Mouse (Mus musculus): ENCODE measurements around the gene Zfp536.

Zfp536 gene

DNA sequence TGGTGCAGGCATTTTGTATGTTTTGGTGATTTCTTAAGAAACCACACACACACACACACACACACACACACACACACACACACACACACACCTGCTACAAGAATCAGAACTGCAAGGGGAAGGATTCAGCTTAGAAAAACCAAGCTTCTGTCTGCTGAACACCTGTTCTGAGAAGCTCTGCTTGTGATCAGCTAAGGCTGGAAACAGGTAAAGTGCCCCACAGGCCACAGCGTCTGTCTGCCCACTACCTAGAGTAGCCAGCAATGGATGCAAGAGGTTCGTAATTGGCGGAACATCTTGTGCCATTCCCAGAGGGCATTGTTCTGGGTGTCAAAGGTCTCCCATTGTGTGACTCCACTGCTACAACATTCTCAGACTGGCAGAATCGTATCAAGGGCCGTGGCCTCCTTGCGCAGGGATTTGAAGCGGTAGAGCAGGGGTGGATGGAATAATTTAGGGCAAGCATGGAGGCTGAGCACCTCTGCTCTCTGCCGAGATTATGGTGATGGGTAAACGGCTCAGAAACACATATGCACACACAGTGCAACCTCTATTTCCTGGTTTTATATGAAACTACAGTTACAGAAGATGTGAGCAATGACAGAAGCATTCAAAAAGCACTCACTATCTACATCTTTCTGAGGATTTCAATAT, 170.4 kb downstream of the Zfp536 start:
- no peak for DNase-seq

DNA sequence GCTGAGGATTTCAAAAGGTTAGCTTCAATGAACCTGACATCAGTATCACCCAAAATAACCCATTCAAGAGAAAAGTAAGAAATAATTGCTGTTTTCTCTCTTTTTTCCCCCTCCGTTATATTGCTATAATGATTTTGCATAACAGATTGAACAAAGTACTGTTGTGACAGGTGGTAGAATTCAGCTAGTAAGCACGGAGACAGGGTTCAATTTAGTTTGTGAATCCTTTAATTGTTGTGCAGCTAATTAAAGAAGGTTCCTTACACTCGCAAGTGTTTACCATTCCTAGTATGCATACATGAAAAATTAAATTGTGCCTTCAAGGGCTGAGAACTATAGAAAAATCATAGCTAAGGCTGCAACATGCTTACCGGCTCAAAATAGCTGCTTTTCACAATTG, 173.1 kb downstream of the Zfp536 start:
- no peak for DNase-seq

DNA sequence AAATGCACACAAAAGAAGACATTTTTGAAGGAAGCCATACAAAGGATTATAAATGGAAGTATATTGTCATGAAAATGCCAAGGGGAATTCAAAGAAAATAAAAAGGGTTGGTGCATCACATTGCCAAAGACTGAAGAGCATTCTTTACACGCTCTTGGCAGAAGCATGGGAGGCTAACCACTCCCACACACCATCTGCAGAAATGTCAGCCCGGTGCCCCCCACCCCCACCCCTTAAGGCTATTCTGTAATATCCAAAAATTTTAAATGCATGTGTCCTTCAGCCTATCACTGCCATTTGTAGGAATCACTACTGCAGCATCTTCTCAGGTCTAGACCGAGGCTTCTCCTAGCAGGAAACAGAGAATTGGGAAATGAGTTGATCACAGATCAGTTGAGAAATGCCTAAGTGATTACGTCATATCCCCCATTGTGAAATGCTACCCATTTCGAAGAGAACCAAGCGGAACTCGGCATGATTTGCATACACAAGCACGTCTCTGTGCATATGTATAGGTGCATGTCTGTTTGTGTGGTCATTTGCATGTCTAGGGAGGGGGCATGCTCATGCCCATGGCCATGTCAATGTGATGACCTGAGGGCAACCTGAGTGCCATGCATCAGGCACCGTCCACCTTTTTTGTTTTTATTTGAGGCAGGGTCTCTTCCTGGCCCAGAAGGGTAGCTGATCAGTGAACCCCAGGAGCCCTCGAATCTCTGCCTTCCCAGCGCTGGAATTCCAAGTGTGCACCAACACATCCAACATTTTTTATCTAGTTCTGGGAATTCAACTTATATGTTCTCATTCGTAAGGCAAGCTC, 179.0 kb downstream of the Zfp536 start:
- no peak for DNase-seq

DNA sequence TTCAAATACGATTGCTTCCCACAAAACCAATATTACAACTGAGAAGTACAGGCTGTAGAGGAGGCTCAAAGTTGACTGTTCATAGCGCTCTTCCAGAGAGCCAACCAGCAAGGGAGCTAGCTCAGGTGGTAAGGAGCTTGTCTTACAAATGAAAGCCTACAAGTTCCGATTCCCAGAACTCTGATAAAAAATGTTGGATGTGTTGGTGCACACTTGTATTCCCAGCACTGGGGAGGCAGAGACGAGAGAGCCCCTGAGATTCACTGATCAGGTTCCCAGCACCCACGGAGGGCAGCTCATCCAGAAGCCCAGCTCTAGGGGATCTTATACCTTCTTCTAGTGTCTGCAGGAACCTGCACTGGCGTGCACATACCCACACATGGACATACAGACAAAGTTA, 179.9 kb downstream of the Zfp536 start:
- no peak for DNase-seq

DNA sequence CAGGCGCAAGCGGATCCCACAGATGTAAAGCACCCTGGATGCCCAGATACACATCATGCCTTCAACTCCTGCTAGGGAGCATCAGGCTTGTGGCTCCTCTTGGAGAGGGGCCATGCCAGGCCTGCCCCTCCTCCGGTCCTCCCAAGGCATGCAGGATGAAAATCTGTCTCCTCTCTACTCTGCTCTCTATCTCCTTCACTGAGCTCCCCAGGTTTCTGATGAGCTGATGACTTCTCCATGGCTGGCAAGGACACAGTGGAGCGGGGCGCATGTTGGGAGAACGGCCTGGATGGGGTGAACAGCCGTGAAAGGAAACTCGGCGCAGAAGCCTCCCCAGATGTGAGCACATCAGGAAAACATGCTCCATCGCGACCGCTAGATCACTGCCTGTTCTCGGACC, 186.7 kb downstream of the Zfp536 start:
- no peak for DNase-seq

DNA sequence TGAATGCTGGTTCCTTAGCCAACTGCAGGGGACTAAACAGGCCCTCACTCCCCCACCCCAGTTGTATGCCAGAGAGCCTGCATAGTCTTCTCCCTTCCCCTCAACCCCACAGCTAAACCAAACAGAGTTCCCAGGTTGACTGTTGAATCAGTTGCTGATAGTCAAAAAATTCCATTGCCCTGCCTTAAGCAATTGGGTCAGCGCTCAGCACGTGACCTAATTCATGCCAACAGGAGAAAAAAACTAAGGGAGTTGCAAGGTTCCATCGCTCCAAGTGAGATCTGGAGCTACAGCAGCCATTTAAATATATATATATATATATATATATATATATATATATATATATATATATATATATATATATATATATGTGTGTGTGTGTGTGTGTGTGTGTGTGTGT, 192.2 kb downstream of the Zfp536 start:
- peak in 1 of 2 experiments; percentile 44 for DNase-seq

DNA sequence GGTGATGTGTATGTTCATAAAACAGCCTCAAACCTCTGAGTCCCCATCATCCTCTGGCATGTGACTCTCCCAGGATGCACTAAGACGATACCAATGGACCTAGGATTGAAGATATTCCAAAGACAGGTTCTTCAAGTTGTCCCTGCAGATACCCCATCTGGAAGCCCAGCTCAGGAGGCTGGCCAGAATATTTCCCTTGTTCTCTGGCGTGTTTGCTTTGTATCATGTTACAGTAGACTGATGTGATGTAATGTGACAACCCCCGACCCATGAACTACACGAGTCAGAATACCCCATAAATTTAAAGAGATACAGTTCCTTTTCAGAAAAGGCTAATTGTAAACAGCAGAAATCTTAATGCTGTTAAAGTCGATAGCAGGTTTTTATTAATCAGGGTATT, 192.9 kb downstream of the Zfp536 start:
- no peak for DNase-seq

DNA sequence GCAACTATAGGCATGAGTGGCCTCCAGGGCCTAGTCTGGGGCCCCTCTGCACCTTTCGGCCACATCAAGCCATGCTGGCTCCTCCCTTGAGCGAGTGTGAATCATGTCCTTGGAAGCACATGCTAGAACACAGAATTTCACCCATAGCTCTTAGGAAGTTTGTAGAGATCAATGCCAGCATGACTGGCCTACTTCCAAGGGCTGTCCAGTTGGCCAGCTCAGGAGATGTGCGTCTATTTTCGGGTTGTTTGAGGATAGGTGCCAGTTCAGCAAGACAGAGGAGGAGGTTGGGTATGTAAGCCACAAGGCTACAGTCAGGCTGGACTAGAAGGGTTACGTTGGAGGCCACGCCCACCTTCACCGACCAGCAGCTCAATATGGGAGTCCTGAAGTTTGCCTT, 201.4 kb downstream of the Zfp536 start:
- no peak for DNase-seq

DNA sequence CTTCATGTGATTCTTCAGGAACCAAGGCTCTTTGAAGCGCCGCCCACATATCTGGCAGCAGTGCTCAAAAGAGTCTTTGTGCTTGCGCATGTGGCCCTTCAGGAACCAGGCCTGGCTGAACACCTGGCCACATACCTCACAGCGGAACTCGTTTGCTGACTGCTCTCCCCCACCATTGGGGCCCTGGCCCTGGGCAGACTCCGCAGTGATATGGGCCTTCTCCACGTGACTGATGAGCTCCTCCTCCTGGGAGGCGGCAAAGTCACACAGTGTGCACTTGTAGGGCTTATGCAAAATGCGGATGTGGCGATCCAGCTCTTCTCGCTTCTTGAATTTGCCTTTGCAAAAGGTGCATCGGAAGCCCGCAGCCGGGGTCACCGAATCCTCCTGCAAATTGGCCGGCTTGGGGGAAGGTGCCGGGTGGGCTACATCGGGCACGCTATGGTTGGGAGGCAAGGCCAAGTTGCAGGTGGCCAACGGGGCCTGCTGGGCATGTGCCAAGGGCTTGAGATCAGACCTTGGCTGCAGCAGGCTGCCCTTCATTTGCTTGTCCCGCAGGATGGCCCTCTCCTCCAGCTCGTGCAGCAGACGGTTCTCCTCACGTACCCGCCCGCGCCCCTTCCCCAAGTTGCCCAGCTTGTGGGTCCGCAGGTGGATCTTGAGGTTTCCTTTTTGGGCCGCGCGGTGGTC, 204.5 kb downstream of the Zfp536 start:
- no peak for DNase-seq

DNA sequence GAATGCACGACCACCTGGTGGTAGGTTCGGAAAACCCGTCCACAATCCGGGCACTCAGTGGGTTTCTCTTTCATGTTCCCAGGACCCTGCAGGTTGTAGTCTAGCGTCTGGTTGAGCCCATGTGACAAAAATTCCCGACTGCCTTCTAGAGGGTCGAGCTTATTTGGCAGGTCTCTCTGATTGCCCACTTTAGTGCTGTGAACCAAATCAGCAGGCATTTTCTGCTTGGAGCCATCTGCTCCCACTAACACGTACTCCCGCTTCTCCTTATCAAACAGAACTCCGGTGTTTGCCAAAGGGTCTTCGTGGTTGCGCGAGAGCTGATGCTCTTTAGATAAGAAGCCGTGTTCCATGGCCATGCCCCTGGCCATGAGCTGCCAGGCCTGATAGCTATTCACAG, 205.4 kb downstream of the Zfp536 start:
- no peak for DNase-seq

DNA sequence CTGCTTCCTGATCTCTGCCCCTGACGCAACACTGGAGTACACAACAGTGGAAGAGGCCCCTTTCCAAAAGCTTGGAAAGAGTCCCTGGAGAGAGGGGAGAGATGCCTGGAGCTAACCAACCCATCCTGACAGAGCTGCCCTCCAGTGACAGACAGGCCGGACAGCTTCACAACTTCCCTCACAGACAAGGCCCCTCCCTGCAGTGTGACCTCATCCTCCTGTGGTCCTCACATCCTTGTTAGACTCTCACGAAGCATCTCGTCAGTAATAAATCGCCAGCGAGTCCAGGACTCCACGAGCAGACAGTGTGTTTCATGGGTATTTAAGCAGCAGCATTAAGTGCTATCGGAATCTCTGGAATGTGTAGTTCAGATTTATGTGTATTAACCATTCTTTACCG, 207.4 kb downstream of the Zfp536 start:
- DNase-seq, result no peak

DNA sequence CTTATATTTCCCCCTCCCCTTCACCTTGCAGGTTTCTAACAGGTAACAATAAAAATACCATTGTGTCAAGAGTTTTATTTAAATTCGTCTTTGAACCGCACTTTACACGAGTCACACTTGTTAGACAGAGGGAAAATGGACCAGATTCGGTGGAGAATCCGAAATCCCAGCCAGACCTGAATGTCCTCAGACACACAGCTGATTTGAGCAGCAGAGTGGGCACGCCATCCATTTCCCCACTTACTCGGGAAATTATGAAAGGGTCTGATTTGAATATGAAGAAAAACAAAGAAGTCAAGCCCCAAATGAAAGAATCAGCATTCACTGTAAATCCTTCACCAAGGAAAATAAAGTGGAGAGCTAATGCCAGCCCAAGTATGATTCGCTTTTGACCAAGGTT, 208.1 kb downstream of the Zfp536 start:
- no peak for DNase-seq

DNA sequence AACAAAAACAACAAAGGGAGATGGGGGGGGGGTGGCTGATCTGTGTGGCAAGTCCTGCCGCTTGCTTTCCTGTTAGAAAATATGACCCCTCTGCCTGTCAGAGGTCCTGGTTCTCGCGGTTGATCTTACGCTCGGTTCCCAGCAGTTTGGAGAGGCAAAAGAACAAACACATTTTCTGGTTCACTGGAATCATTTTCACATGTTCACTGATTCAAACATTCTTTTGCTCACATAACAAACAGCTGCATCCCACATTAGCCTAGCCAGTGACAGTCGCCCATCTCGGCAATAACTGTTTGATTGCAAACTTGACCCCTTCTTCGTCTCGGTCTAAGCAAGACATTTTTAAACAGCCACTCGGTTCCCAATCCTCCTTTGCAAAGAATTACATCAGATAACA, 208.8 kb downstream of the Zfp536 start:
- DNase-seq, result no peak

DNA sequence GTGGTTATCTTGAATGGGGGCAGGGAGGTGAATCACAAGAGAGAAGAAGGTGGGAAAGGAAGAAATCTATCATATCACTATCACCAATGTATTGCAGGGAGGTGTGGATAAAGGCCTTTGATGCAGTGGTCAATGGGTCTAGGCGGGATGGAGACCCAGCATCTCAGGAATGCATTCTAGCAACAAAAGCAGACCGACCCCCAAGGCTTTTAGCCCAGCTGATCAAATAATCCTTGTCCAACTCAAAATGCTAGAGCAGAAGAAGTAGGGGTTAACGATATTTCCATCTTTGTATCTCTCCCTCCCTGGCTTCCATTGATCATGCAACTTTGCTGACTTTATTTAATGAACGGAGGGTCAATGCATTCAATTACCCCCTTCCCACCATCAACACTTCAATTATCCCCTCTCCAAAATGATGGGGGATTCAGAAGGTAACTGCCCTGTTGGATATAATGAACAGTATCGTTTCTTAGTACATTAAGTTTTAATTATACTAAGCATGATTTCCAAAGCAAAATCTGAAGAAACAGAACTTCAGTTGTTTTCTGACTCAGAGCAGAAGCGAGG, 209.5 kb downstream of the Zfp536 start:
- DNase-seq, result no peak

DNA sequence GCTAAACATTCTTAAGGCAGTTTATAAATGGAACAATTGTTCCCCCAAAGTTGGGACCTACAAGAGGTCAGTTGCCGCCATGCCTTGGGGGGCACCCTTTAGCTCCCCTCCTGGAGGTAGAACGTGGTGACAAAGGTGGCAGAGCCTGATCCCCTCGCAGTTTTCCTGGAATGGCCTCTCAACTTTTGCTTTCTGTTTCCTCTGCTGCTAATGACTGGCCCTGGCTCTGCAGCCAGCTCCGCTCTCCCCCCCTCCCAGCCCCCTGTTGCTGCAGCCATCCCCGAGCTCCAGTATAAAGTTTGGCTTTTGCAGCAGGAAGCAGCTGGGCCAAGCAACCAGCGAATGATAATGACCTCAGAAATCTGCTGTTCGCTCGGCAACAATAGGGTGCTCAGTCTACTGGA, 210.3 kb downstream of the Zfp536 start:
- DNase-seq, result no peak

DNA sequence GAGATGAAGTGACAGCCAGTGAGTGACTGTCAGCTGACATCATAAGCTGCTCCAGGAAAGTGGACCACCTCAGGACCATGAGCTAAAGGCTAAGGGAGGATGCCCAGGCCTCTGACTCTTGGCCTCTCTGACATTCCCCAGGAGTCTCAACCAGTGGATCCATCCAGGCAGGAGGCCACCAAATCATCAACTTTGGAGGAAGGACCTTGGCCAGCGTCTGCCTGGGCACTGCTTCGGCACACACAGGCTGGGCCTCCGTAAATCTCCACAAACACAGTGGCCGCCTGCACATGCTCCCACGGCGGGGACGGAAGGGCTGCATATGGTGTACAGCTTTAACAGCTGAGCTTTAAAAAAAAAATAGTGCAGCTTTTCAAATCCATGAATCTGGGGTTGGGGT, 210.9 kb downstream of the Zfp536 start:
- DNase-seq, result peak; percentile 44 to 47

DNA sequence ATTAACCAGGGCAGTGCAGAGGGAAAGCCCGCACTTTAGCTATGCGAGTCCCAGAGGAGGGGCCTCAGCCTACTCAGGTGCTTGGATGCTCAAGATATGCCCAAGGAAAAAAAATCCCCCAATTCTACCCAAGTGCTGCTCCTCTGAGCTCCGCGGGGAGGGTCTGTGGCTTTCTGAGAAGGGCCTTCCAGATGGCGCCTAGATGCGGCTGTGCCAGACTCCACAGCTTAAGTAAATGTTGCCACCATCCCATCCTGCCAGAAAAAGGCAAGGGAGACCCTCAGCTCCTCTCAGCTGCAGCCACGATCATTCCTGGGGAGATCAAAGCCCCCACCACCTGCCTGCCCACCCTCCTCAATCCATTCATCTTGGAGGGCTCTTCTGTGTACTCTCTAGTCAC, 212.9 kb downstream of the Zfp536 start:
- DNase-seq, result no peak

DNA sequence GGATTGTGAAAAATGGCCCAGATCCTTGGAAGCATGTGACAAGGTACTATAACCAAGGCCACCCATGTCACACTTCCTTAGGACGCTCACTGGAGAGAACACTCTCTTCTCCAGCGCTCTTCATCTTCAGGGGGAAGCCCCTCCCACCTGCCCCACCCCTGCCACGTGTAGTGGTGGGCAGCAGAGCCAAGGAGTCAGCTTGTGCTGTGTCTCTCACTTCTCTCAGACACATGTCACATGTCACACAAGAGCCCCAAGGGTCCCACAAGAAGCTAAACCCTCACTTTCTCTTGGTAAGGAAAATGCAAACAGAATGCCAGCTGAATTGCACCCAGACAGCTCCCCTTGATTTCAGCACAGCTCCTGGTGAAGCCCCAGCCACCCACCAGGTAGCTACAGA, 213.6 kb downstream of the Zfp536 start:
- DNase-seq, result no peak

DNA sequence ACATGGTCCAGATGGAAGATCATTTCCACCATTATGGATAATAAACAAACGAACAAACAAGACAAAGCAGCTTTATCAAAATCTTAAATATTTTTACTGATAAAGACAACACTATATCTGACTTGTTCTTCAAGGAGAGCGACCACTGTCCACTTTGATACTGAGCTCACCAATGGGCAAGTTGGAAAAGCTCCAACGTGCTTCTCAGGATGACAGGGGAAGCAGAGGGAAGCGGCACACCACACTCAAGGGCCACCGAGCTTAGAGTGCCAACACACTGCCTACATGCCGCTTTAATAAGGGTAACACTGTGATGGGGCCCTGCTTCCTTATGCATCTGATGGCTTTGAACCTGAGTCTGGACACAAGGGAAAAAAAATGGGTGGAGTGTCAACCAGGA, 214.1 kb downstream of the Zfp536 start:
- no peak for DNase-seq

DNA sequence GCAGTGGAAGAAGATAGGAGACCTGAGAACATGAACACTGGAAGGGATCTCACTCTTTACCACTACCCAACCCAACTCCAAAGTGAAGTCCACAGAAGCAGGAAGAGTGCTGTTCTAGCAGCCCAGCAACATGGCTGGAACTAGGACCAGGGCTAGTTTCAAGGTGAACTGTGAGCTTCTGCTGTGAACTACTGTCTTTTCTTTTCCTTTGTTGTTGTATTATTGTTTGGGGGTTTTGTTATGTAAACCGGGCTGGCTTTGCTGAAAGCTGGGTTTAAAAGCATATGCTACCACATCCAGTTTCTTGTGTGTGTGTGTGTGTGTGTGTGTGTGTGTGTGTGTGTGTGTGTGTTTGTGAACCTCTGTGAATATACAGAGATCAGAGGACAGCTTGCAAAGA, 216.6 kb downstream of the Zfp536 start:
- no peak for DNase-seq

DNA sequence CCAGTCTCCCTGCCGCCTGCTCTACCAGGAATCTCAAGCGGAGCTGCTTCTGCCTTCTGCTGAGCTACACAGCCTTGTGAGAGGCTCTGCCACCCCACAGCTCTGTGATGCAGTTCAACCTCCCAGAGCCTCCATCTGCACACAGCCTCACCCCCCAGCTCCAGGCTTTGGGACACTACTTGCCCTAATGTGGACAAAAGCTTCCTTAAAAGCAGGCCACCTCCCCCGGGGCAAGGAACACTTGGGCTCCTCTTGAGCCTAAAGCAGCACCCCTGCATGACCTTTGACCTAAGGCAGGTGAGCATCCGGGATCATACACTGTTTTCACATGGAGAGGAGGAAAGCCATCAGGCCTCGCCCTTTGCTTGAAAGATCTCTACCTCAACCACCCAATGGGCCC, 219.0 kb downstream of the Zfp536 start:
- no peak for DNase-seq

DNA sequence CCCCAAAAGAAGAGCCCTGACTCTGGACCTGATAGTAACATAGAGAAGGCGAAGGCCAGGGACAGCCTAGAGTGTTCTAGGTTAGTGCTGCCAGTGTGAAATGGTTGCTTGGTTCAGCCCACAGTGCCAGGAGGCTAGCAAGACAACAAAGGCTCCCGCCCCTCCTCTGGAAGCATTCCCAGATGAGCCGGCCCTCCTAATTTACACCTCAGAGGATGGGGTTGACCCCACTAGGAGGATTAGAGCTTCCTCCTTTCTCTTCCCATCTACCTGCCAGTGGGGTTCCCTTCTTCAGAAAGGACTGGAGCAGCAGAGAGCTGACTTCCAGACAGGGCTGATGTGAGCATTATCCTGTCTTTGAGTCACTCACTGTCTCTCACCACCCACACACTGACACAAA, 219.8 kb downstream of the Zfp536 start:
- no peak for DNase-seq

DNA sequence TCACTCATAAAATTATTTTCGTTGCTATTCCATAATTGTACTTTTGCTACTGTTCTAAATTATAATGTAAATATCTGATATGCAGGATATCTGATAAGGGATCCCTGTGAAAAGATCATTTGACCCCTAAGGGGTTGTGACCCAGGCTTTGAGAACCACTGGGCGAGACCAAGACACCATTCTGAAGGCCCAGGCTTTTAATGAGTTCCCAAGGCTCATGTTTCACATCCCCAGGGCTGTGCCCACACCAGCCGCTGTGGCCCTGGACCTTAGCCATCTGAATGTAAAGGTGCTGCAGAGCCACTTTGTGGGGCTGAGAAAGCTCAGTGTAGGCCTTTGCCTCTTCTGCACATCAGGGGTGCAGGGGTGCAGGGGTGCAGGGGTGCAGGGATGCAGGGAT, 221.1 kb downstream of the Zfp536 start:
- no peak for DNase-seq

DNA sequence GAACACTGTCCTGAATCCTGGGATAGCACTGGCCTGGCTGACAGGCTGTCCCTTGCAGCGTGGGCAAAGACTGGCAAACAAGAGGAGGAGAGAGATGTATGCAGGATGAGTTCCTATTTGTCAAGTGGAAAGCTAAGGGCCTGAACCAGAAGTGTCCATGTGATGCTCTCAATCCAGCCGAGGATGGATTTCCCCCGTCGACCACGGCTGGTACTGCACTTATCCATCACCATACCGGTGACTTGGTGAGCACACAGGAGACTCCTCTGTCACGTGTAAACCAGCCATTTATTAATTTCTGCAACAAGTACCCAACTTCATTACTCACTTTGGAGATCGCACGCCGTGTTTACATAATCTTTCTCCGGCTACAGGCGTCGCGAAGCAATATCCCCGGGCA, 224.6 kb downstream of the Zfp536 start:
- no peak for DNase-seq
